Mouse (Mus musculus) ES-CJ7 (cell line): Measurements from ENCODE around the gene Gm44502.

Experiments used
- DNase-seq: peaks from one replicate; pipeline ENCODE4 v3.0.0; 2011; ENCODE audit warnings: low read depth, low spot score

Gm44502 gene

DNA sequence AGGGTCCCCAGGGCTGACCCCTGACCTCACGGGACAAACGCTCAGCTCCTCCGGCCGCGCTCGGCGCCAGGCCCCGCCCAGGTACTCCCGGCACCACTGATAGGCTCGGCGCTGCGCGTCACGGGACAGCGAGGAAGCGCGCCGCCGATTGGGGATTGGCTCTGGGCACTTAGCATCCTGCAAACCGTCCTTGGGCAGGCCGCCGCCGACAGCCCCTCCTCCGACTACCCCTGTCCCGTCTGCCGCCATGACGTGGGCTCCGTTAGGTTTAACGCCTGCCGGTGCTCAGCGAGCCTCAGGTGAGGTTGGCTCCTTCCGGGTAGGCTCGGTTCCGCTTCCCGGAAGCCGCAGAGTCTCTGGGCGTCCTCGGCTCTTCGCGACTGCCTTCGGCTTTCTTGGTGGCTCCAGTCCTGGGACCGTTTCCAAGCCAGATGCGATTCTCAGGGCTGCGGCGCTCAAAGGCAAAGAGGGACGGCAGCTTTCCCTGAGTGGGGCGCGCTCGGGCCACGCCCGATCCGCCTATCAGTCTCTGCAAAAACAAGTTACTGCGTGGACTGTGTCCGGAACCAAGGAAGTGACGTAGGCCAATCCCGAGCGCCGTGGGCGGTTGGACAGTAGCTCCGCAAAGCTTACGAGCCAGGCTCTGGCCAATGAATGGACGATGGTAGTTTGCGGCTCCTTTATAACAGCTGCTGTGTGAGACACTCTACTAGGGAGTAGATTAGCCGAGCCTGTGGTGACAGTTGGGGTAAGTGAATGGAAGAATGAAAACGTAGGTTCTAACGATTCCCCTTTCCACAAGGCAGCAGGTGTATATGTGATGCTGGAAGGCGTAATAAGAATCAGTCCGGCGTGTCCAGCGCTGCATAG is at the start of gene Gm44502, which contains the start of the genes C730034F03Rik and Chkb:
Gene Gm44502, minus strand, starts transcription at position 345 of the 870 bp plus-strand sequence.
Gene C730034F03Rik, plus strand, starts transcription at position 238 of the 870 bp plus-strand sequence.
Gene Chkb, minus strand, starts transcription at position 557 of the 870 bp plus-strand sequence.
- peak; percentile 88 for DNase-seq

DNA sequence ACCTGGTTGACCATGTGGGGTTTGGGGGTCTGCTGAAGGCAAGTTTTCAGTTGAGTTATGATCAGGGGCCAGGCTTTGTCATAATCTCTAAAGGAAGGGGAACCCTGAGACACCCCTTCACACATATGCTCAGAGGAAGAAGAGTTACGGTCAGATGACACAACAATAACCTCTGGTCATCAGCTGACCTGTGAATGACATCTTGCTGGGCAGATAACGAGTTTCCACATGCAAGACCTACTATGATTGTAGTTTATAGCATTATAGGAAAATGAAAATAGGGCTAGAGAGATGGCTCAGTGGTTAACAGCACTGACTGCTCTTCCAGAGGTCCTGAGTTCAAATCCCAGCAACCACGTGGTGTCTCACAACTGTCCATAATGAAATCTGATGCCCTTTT is 49.1 kb upstream of the Gm44502 start:
- DNase-seq, result no peak

DNA sequence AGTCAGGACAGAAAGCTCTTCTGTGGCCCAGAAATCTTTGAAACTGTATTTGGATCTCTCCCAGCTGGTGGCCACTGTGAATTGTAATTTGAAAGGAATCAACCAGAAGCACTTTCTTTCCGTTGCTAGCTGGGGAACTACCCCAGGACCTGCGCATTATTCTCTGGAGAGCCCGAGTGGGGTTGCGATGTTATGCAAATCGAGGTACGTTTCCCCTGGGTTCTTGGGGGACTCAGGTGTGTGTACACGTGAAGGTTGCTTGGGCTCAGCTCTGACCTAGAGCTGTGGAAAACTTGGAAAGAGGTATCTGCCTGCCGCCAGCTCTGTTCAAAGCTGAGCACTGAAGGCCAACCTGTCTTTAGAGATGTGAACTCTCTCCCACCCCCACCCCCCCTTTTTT is 48.3 kb upstream of the Gm44502 start:
- DNase-seq, result peak; percentile 69

DNA sequence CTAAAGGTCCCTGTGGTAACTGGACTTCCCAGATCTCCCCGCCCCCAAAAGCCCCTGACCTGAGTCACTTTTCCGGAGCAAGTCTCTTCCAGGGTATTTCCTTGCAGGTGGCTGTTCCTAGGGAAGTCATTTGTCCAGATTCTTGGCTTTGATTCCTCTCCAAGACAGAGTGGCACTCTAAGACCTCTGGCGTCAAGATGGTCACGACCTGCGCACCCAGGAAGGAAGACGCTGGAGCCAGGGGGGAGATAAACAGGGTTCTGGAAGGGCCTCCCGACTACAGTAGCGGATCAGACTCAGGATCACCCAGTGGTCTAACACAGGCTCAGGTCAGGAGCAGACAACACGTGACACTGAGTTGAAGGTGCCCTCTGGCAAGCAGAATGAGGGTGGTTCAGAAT is 47.6 kb upstream of the Gm44502 start, which contains the start of gene Arsa:
Gene Arsa, minus strand, starts transcription at position 335 of the 401 bp plus-strand sequence.
- peak; percentile 45 for DNase-seq

DNA sequence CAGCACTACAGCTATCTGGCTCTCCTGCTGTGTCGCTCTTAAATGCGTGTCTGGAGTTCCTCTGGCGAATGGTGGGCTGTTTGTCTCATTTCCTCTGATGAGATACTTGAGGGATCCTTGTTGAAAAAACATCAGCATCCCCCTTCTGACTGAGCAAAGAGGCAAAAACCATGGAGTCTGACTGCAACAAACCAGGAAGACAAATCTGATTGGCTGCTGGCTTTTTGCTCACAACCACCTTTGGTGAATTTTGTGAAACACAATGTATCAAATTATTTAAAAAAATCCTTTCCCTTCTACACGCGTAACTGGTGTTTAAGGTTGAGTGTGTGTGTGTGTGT is 46.9 kb upstream of the Gm44502 start:
- no peak for DNase-seq

DNA sequence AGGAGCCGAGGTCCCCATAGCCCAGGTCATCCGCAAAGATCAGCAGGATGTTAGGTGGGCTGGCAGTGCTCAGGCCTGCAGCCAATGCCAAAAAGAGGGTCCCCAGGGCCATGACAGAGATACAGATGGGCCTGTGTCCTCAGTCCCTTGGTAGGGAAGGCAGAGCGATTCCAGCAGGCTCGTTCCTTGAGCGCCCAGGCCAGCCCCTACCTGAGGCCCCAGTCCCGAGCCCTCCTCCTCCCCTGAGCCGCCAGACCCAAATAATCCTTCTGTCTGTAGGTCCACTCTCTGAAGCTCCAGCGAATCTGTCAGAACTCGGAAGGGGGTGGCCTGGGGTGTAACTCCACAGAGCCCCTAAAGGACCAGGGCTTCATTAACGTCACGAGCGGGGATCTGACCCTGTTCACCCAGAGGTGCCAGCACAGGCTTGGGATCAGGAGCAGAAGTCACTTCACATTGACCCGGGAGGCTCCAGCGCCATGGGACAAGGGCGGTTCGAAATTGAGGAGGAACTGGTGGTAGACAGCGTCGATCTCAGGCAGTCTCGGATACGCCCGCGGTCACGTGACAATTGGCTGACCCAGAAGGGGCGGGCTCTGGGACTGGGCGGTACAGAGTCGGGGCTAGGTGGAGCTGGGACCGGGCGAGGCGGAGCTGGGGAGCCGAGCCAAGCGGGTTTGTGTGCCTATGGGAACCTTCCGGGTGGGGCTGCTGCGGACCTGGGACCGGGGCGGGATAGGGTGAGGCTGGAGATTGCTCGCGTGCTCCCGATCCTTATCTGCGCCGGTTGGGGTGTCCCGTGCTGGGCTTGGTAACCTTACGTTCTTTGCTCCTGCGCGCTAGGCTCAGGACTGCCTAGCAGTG is 46.3 kb upstream of the Gm44502 start:
- peak; percentile 93 for DNase-seq

DNA sequence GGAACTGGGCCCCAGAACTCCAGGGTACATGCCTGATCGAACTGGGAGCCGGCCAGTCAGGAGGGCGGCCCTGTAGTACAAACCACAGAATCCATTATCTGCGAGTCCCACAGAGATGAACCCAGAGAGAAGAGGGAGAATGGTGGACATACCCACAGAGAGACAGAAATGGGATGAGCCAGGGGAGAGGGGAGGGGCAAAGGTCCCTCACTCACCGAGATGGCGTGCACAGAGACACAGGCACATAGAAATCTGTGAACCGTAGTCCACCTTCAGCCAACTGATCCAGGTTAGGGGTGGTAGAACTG is 45.8 kb upstream of the Gm44502 start:
- DNase-seq, result no peak

DNA sequence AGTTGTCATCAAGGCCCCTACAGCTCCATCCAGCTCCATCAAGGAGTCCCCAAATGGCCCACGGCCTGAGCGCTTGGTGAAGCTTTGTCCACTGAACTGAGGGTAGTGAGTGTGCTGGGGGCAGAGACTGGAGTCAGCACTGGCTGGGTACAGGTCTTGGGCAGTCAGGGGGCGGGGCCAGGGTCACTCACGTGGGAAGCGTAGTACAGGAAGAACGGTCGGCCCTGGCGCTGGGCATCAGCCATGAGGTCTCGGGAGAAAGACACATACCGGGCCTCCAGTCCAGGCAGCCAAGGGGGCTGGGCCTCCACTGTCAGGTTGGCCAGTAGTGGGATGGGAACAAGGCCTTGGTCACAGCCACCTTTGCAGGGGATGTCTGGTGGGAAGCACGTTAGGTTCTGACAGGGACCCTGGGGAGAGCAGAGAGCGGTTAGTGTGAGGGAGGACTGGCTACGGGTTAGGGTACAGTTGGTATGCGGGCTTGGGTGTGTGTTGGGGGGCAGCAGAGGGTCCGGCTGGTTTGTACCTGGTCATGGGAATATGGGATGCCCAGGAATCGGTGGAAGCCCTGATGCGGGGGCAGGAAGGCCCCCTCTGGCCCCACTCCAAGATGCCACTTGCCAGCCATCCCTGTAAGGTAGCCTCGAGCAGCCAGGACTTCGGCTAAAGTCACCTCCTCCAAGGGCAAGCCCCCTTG is 45.2 kb upstream of the Gm44502 start:
- no peak for DNase-seq

DNA sequence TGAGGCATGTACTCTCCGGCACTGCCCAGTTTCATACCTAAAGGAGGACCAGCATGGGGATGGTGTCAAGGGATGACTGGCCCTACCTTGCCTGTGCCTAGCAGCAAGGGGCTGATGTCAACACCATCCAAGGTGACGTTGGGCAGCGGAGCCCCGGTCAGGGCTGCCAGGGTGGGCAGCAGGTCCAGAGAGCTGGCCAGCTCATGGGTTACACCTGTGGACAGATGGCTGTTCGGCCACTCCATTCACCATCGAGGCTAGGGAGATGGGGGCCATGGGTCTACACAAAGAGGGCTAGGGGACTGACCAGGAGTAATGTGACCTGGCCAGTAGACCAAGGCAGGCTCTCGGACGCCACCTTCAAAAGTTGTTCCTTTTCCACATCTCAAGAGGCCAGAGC is 44.4 kb upstream of the Gm44502 start:
- DNase-seq, result no peak

DNA sequence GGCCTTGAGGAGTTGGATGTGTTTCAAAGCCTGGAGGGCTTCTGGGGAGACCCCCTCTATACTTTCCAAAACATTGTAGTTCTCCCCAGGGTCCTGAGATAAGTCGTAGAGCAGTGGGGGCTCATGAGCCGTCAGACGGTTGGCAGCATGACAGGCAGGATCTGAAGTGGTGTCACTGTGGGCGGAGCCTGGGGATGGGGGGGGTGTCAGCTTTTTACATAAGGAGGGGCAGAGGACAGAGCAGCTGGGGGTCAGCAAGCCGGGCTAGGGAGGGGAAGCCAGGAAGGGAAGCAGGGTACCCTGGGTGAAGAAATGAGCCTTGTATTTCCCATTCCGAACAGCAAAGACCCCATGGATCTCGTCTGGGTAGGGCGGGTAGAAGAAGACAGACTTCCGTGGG is 43.9 kb upstream of the Gm44502 start:
- no peak for DNase-seq

DNA sequence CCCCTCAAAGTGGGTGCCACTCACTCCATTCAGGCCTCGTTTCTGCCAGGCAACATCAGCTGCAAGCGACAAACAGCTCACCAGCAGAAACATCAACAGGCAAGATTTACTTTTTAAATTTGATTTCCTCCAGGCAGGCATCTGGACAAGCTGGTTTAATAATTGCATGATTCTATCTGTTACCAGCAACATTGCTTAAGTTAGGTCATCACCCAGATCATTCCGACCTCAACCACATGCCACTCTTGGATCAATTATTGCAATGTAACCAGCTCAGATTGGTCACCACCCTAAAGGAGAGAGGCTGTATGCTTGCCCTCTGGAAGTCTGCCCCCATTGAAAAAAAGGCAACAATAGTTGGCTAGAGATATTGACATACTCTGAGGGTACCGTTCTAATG is 42.0 kb upstream of the Gm44502 start:
- no peak for DNase-seq

DNA sequence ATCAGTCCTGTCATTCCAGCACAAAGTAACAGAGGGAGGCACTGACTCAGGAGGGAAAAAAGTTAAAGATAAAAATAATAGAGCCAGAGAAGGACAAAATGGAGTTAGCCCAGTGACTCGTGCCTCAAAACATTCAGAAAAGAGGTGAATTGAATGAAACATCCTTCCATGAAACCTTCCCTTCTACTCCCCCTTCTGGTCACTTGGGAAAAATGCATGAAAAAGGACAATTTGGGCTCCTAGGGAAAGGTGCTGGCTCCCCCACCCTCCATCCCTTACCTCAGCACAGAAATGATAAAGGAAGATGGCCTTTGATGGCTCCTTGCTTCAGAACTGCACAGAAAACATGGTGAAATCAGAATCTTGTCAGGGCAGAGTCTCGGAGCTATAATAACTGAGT is 39.1 kb upstream of the Gm44502 start:
- DNase-seq, result peak; percentile 64

DNA sequence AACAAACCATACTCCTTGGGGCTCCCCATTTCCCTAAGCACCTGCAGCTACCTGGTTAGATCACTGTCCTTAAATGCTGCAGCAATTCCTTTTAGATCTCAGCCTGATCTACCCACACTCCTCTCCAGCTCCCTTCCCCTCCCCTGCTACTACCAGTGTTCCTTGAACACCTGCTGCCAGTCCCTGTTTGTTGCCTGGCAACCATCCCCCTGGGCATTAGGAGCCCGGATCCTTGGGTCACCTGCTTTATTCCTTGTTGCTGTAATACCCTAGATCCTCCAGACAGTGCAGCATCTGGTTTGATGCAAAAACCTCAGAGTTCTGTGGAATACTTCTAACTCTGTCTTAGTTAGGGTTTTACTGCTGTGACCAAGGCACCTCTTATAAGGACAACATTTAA is 35.6 kb upstream of the Gm44502 start:
- DNase-seq, result peak; percentile 58

DNA sequence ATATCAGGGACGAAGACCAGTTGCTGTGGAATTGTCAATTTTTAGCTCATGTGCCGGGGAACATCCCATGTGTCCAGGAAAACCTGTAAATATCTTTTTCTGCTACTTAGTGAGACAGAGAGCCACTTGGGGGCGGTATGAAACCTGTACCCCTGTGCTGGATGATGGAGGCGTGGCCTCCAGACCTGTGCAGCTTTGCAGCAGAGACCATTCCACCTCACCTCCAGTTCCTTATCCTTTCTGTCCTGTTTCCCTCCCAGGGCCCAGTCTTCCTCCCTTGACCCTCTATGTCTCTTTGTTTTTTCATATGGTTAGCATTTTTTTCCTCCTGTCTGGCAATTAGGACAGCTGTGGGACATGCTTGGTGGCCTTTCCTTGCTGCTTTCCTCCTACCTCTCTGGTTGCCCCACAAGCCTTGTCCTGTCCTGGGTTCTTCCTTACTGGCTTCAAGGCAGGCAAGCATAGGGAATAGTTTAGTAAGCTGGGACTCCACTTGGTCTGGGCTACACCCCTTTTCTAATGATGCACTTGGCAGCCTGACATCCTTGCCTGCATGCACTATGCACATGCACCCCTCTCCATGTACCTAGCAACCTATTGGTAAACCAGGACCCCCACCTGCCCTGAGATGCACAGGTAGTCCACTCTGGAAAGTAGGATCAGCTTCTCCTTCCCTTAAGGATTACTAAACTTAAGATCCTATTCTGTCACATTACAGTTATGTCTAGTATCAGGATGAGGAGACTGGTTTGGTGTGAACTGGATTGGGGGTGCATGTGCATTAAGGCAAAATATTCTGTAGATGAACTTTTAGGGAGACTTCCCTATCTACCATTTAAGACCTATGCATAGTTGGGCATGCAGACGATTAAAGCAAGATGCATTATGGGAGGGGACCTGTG is 34.1 kb upstream of the Gm44502 start:
- DNase-seq, result peak; percentile 66

DNA sequence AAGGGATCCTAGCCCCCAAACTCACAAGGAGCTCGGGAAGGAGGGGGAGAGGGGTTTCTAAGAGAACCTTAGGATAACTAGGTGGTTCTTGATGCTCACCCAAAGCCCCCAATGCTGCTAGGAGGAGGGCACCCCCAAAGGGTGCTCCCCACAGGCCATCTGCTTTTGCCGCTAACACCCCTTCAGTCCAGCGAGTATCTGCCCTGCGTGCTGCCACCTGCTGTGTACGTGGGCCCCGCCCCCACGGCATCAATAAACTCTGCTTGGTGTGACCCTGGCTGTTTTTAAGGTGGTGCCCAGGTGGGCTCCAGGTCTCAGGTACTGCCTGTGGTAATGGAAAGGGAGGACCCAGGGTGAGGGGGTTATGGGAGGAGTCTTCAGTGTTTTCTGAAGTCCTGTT is 32.7 kb upstream of the Gm44502 start:
- DNase-seq, result no peak

DNA sequence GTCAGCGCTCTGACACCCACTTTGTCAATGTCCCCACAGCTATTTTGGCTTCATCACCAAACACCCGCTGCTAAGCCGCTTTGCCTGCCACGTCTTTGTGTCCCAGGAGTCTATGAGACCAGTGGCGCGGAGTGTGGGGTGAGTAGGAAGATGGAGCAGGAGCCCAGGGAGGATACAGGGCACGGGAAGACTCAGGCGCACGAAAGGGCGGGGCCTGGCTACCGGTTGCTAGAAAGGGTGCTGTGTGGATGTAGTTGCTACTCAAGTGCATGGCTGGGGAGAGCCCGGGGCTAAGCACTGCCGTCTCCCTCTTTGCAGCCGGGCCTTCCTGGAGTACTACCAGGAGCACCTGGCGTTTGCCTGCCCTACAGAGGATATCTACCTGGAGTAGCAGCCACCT is 31.8 kb upstream of the Gm44502 start:
- DNase-seq, result no peak

DNA sequence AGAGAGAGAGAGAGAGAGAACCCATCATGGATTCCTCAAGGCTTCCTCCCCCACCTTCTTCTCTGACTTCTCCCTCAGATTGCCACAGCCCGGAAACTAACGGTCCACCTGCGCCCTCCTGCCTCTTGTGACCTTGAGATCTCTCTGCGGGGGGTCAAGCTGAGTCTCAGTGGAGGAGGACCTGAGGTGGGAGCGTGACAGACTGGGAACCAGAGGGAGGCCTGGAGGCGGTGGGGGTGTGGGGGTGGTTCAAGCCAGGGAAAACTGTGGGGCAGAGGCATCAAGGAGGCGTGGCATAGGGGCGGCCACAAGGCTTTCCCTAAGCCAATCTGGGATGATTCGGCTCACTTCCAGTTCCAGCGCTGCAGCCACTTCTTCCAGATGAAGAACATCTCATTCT is 30.8 kb upstream of the Gm44502 start:
- DNase-seq, result peak; percentile 67

DNA sequence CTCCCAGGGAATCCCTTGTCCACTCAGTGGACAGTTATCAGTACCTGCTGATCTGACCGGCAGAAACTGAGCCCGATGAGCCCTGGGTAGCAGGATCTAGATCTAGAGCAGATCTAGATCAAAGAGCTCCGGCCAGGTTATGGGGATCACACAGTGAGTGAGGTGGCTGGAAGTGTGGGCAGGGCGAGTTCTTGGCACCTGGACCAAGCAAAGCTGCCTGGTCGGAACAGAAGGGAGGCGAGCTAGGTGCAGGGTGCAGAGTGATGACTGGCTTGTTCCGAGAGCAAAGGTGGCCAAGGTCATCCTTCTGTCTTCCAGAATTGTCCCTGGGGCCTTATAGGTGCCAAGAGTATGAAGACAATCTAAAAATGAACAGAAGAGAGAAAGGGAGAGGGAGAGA is 30.3 kb upstream of the Gm44502 start:
- no peak for DNase-seq

DNA sequence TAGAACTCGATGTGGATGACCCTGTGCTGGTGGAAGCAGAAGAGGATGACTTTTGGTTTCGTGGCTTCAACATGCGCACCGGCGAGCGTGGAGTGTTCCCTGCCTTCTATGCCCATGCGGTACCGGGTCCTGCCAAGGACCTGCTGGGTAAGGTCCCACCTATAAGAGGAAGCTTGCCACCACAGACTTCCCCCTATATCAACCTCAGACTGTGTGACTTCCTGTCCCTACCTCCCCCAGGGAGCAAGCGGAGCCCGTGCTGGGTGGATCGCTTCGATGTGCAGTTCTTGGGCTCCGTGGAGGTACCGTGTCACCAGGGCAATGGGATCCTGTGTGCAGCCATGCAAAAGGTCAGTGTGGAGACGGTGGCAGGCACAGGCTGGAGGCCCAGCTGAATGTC is 29.4 kb upstream of the Gm44502 start:
- no peak for DNase-seq

DNA sequence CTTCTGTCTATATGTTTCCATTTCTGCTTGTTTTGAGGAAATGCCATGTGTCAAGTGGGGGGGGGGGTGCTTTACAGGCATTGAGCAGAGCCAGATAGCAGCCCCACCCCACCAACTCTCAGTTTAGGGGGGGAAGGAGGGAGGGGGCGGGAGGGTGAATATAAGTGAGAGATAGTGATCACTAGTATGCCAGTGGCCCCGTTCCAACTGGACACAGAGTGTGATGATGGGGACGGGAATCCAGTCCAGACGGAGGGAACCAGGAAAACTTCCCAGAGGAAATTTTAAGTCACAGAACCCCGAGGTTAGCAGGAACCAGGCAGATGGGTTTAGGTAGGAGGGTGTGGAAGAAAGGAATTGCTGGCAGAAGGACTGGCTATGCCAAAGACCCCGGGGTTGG is 26.1 kb upstream of the Gm44502 start:
- DNase-seq, result no peak

DNA sequence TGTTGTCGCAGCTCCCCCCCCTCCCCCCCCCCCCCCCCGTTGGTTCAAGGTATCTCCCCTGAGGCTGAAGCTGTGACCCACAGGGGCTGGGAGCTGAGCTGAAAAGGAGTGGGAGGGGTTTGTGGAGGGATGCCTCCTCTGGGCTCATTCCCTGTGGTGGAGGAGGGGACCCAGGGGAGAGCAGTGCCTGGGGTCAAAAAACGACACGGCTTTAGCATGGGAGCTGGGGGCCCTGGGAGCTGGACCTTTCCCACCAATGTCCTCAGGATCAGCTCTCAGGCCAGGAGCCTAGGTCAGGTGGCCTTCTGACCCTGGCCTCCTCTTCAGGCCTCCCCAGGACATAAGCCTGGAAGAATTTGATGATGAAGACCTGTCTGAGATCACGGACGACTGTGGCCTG is 25.4 kb upstream of the Gm44502 start:
- no peak for DNase-seq
